Mouse (Mus musculus) forebrain, postnatal 0 days (tissue): ENCODE results near the gene Satb2. TPM values are rescaled to one million over a fixed set of nuclear protein-coding genes. Genes with fewer than 3 reads are reported as not detected.

ENCODE experiments used
- ATAC-seq: fragments of 200-750 bp; cut with Nextera tagmentation; 2 replicates; pipeline ENCODE4 v1.8.0; 2017; ENCODE audit warnings: mild to moderate bottlenecking, moderate library complexity
- DNase-seq: peaks from one replicate; pipeline ENCODE4 v3.0.0-alpha.2; 2015
- H3K27ac ChIP-seq: fragments of 300-500 bp; sonication (generic); 2 replicates; pipeline ENCODE4 v1.5.1; 2014; ENCODE audit warnings: low read depth, mild to moderate bottlenecking, antibody characterized with exemption, low read length, moderate library complexity, mixed read lengths
- H3K27me3 ChIP-seq: fragments of 300-500 bp; sonication (generic); 2 replicates; pipeline ENCODE4 v1.6.1; 2014; ENCODE audit warnings: mild to moderate bottlenecking, low read length, mixed read lengths; ENCODE audit not compliant: insufficient read depth
- H3K36me3 ChIP-seq: fragments of 300-500 bp; sonication (generic); 2 replicates; pipeline ENCODE4 v1.6.1; 2014; ENCODE audit warnings: mild to moderate bottlenecking, moderate library complexity; ENCODE audit not compliant: insufficient read depth
- H3K4me1 ChIP-seq: fragments of 300-500 bp; sonication (generic); 2 replicates; pipeline ENCODE4 v1.6.1; 2014; ENCODE audit warnings: antibody characterized with exemption; ENCODE audit not compliant: insufficient read depth
- H3K4me2 ChIP-seq: fragments of 300-500 bp; sonication (generic); 2 replicates; pipeline ENCODE4 v1.6.1; 2014; ENCODE audit warnings: low read depth, mild to moderate bottlenecking, moderate library complexity
- H3K4me3 ChIP-seq: fragments of 300-500 bp; sonication (generic); 2 replicates; pipeline ENCODE4 v1.5.1; 2014; ENCODE audit warnings: low read depth, low read length, mixed read lengths
- H3K9ac ChIP-seq: fragments of 300-500 bp; sonication (generic); 2 replicates; pipeline ENCODE4 v1.6.1; 2014; ENCODE audit warnings: mild to moderate bottlenecking
- H3K9me3 ChIP-seq: fragments of 300-500 bp; sonication (generic); 2 replicates; pipeline ENCODE4 v1.6.1; 2016; ENCODE audit warnings: low read length
- CTCF ChIP-seq: sonication (generic); IDR thresholded peaks from 2 replicates; pipeline ENCODE4 v1.5.1; 2016; ENCODE audit warnings: antibody characterized with exemption, control low read depth, low read depth
- WGBS: fragments of 180-500 bp; shearing (Covaris S2); extraction: QIAGEN DNeasy Blood & Tissue Kit; methylation state at CpG from one replicate; pipeline ENCODE4 v1.1.7; 2014; 5-methylcytosine and 5-hydroxymethylcytosine counted together
- polyA plus RNA-seq: library from polyadenylated mRNA; unstranded; fragments of >200 nt; fragmentation: Nextera tagmentation; extraction: Ambion mirVana; gene quantifications from 2 replicates; pipeline ENCODE4 v1.2.1, GENCODE M21; 2015
- total RNA-seq: library from RNA; depleted of rRNA; stranded (reverse); fragments of >200 nt; gene quantifications from 2 replicates; pipeline ENCODE4 v1.2.3, GENCODE M21; 2014

Satb2 gene
- total and polyA plus RNA-seq, 2 experiments from 2014 or later = 21.7 to 57.1 TPM

DNA sequence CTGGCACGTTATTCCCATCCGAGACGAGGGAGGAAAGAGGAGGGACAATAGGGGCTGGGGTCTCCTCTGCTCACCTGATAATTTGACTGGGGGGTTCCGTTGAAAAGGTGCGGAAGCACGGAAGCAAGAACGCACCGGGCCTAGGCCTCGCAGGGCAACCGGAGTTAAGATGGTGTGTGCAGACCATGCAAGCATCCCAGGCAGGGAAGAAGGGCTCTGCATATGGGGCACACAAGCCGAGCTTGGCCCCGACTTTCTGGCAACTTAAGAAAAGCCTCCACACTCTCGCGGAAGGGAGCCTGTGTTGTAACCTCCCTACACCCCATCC, 6.0 kb upstream of the Satb2 start:
- Histone ChIP-seq H3K9me3 (no peaks in the 10 kb centered on the region), H3K4me2 (peak overlapping the region; percentile 30), H3K27ac (no peak overlapping the region), H3K27me3 (peaks cover 55% of the 10 kb centered on the region), H3K4me3 (peak overlapping the region; percentile 11; the same call in 1 of the 2 replicates), H3K36me3 (no peaks in the 10 kb centered on the region), H3K4me1 (peaks cover 4% of the 10 kb centered on the region; the same call in 1 of the 2 replicates), H3K9ac (no peak overlapping the region)
- no peak; the same call in 1 of the 2 replicates for TF ChIP-seq CTCF
- 12% methylated on average over 14 of the region's 14 CpGs for whole genome bisulfite sequencing
- DNase-seq (no peak), ATAC-seq (peak; percentile 12; the same call in 1 of the 2 replicates)

DNA sequence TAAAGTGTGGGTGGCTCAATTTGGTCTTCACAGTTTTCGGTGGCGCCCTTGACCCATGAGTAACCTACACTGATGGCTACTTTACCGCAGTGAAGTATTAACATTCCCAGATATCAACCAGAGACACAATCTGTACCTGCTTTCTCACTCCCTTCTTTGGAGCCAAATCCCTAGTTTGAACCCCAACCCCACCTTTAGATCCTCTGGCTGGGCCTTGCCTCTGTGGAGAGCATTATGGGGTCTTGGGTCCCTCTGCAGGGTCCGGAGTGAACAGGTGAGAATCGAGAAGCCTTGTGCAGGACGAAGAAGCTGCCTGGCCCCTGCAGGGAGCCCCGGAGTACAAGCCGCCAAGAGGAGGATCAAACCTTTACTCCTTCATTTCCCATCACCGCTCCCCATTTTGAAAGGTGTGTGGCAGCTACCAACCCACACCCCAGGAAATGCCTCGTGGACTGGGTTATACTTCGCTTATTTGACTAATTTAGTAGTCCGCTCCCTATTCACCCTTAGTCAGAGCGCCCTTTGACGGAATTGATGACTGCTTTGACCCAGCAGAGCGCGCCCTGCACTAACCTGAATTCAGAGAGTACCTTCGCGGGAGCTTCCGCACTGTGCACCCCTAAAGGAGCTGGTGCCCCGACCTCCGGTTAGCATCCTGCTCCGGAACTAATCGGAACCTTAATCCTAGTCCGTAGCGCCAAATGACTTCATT, 5.5 kb upstream of the Satb2 start:
- Histone ChIP-seq H3K9ac (no peak overlapping the region), H3K4me2 (peak overlapping the region; percentile 30), H3K4me1 (peaks cover 4% of the 10 kb centered on the region; the same call in 1 of the 2 replicates), H3K27ac (no peak overlapping the region), H3K4me3 (peak overlapping the region; percentile 11; the same call in 1 of the 2 replicates), H3K27me3 (peaks cover 55% of the 10 kb centered on the region), H3K36me3 (no peaks in the 10 kb centered on the region), H3K9me3 (no peaks in the 10 kb centered on the region)
- ATAC-seq (peak; percentile 50), DNase-seq (peak; percentile 35)
- WGBS = 3% methylated on average over 25 of the region's 25 CpGs
- TF ChIP-seq CTCF = peak; percentile 39

DNA sequence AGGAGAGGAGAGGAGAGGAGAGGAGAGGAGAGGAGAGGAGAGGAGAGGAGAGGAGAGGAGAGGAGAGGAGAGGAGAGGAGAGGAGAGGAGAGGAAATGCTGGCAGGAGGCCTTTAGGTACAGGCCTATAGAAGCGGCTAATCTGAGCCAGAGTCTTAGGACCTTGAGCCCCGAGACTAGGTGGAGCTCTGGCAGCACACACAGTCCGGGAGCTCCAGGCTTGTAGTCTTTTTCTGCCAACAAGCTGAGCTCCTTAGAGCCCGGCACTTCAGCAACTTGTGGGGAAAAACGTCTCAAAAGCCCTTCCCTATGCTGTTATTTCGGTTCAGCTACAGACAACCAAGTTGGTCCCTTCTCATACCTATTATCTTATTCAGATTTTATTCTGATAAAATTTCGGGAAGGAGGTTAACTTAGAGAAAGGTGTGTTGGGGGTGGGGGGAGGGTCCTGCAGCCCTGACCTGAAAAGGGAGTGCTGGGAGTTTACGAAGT, 4.7 kb upstream of the Satb2 start:
- Histone ChIP-seq H3K4me3 (no peak overlapping the region), H3K27me3 (peaks cover 58% of the 10 kb centered on the region), H3K36me3 (no peaks in the 10 kb centered on the region), H3K27ac (no peak overlapping the region), H3K9ac (no peak overlapping the region), H3K9me3 (no peaks in the 10 kb centered on the region), H3K4me2 (no peak overlapping the region), H3K4me1 (peaks cover 4% of the 10 kb centered on the region; the same call in 1 of the 2 replicates)
- DNase-seq (peak; percentile 26), ATAC-seq (no peak)
- TF ChIP-seq CTCF = no peak
- WGBS = 7% methylated on average over 8 of the region's 8 CpGs

DNA sequence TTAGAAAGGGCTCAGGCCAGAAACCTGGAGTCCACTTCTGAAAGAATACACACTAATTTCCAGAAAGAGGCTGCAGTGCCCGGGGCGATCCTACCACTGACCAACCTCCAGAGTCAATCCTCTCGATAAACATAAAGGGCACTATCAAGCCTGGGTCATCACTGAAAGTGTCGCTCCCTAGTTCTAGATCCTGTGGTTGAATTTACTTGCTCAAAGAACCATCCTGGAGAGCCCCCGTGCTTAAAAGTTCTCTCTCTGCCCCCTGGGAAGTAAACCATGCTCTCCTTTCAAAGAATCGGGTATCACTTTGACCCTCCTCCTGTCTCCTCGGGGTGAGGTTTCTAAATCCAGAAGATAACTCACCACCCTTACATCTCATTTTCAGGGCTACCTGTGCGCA, 4.2 kb upstream of the Satb2 start:
- ATAC-seq (no peak), DNase-seq (no peak)
- Histone ChIP-seq H3K36me3 (no peaks in the 10 kb centered on the region), H3K27me3 (peaks cover 61% of the 10 kb centered on the region), H3K4me2 (no peak overlapping the region), H3K27ac (no peak overlapping the region), H3K9ac (no peak overlapping the region), H3K4me3 (no peak overlapping the region), H3K9me3 (no peaks in the 10 kb centered on the region), H3K4me1 (peaks cover 4% of the 10 kb centered on the region; the same call in 1 of the 2 replicates)
- WGBS = 3% methylated on average over 8 of the region's 8 CpGs
- TF ChIP-seq CTCF = no peak

GRCm38 (mm10) chr1:56981947-56982555, 3.6 kb upstream of the Satb2 start:
- Histone ChIP-seq H3K9ac (no peak overlapping the region), H3K27ac (peak overlapping the region; percentile 15; the same call in 1 of the 2 replicates), H3K9me3 (no peaks in the 10 kb centered on the region), H3K4me2 (no peak overlapping the region), H3K4me3 (no peak overlapping the region), H3K4me1 (peaks cover 4% of the 10 kb centered on the region; the same call in 1 of the 2 replicates), H3K27me3 (peaks cover 66% of the 10 kb centered on the region), H3K36me3 (no peaks in the 10 kb centered on the region)
- ATAC-seq = no peak
- 5% methylated on average over 11 of the region's 11 CpGs for WGBS
- no peak for TF ChIP-seq CTCF
- DNase-seq = peak; percentile 33

DNA sequence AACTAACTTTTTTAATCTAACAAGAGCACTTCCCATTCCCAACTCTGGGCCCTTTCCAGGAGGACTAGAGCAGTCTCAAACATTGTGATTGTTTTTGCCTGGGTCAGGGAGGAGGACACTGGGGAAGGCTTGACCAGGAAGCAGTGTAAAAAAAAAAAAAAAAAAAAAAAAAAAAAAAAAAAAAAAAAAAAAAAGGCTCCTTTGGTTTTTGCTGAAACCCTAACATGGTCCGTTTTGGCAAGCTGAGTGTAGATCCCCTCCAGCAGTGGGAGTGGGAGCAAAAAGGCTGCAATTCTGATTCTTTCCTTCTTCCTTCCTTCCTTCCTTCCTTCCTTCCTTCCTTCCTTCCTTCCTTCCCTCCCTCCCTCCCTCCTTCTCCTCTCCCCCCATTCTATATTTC, 3.1 kb upstream of the Satb2 start:
- 0% methylated on average over 1 of the region's 1 CpGs for WGBS

More for the DNA sequence above, 3.1 kb upstream of the Satb2 start:
- ATAC-seq = no peak
- TF ChIP-seq CTCF = no peak
- Histone ChIP-seq H3K27ac (no peak overlapping the region), H3K4me1 (peaks cover 4% of the 10 kb centered on the region; the same call in 1 of the 2 replicates), H3K27me3 (peaks cover 72% of the 10 kb centered on the region), H3K9ac (0 out of 2 replicates have a peak overlapping the region, but pooled peaks have one; percentile 28), H3K36me3 (no peaks in the 10 kb centered on the region), H3K4me2 (peak overlapping the region; percentile 42; the same call in 1 of the 2 replicates), H3K9me3 (no peaks in the 10 kb centered on the region), H3K4me3 (no peak overlapping the region)
- no peak for DNase-seq
